Mouse (Mus musculus) midbrain, postnatal 0 days (tissue): ENCODE measurements at regions not wholly inside any gene's neighbourhood (a gene's known extent, or its start where the extent isn't known, plus 50 kb on each side); places are given as distances from the start of the nearest gene placed in this dataset.

Experiments
- ATAC-seq: fragments of 200-750 bp; cut with Nextera tagmentation; 2 replicates; pipeline ENCODE4 v1.8.0; 2017; ENCODE audit warnings: moderate number of reproducible peaks, mild to moderate bottlenecking, moderate TSS enrichment, moderate library complexity; ENCODE audit not compliant: low FRiP score
- DNase-seq: peaks from one replicate; pipeline ENCODE4 v3.0.0-alpha.2; 2015; ENCODE audit warnings: low spot score
- H3K27ac ChIP-seq: fragments of 300-500 bp; sonication (generic); 2 replicates; pipeline ENCODE4 v1.5.1; 2014; ENCODE audit warnings: low read depth, mild to moderate bottlenecking, low read length, mixed read lengths
- H3K27me3 ChIP-seq: fragments of 300-500 bp; sonication (generic); 2 replicates; pipeline ENCODE4 v1.6.1; 2014; ENCODE audit warnings: low read length, control low read depth, mixed read lengths; ENCODE audit not compliant: insufficient read depth
- H3K36me3 ChIP-seq: fragments of 300-500 bp; sonication (generic); 2 replicates; pipeline ENCODE4 v1.6.1; 2014; ENCODE audit warnings: low read length, control low read depth, mixed read lengths; ENCODE audit not compliant: insufficient read depth
- H3K4me1 ChIP-seq: fragments of 300-500 bp; sonication (generic); 2 replicates; pipeline ENCODE4 v1.6.1; 2014; ENCODE audit warnings: mild to moderate bottlenecking, control low read depth, antibody characterized with exemption, low read length, mixed read lengths; ENCODE audit not compliant: insufficient read depth
- H3K4me2 ChIP-seq: fragments of 300-500 bp; sonication (generic); 2 replicates; pipeline ENCODE4 v1.6.1; 2014; ENCODE audit warnings: low read depth, mild to moderate bottlenecking, low read length, mixed read lengths; ENCODE audit not compliant: poor library complexity, severe bottlenecking
- H3K4me3 ChIP-seq: fragments of 300-500 bp; sonication (generic); 2 replicates; pipeline ENCODE4 v1.5.1; 2014; ENCODE audit warnings: low read depth, mild to moderate bottlenecking, low read length, moderate library complexity
- H3K9ac ChIP-seq: fragments of 300-500 bp; sonication (generic); replicated peaks from 2 replicates; pipeline ENCODE4 v1.6.1; 2014; ENCODE audit warnings: mild to moderate bottlenecking, low read length, moderate library complexity, mixed read lengths; ENCODE audit not compliant: poor library complexity, severe bottlenecking
- H3K9me3 ChIP-seq: fragments of 300-500 bp; sonication (generic); 2 replicates; pipeline ENCODE4 v1.6.1; 2016; ENCODE audit warnings: low read length, control low read depth
- CTCF ChIP-seq: IDR thresholded peaks from 2 replicates; pipeline ENCODE4 v1.5.1; 2016; ENCODE audit warnings: antibody characterized with exemption, mild to moderate bottlenecking
- WGBS: fragments of 180-500 bp; shearing (Covaris S2); extraction: QIAGEN DNeasy Blood & Tissue Kit; methylation state at CpG from one replicate; pipeline ENCODE4 v1.1.7; 2014; 5-methylcytosine and 5-hydroxymethylcytosine counted together

GRCm38 (mm10) chr7:145015463-145016085 is 75.8 kb upstream of the Ccnd1 start:
- WGBS, result 21% methylated on average over 22 of the region's 22 CpGs
- H3K4me3 ChIP-seq, result no peak overlapping the region
- no peak overlapping the region for H3K9ac ChIP-seq
- 0 out of 2 replicates have a peak, but pooled peaks have one; percentile 9 for TF ChIP-seq CTCF
- H3K4me1 ChIP-seq, result peaks cover 2% of the 10 kb centered on the region; the same call in 1 of the 2 replicates
- no peak overlapping the region for H3K4me2 ChIP-seq
- H3K36me3 ChIP-seq, result no peaks in the 10 kb centered on the region
- DNase-seq (no peak), ATAC-seq (no peak)
- no peaks in the 10 kb centered on the region for H3K27me3 ChIP-seq
- no peaks in the 10 kb centered on the region for H3K9me3 ChIP-seq
- no peak overlapping the region for H3K27ac ChIP-seq

DNA sequence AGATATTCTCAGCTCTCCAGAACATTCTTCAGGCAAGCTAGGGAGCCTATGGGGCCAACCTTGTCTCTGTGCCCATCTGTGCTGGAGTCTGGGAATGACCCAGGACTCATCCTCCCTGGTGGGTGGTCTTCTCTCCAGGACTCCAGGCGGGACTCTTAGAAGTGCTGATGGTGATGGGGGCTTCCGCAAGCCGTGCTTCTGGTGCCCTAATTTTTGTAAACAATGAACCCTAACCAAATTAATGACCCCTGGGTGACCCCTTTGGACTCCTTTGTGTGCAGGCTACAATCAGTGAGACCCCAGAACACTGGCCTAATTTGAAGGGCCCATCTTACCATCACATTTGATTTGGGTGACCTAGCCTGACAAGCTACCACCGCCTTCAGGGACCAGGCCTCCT is 71.0 kb upstream of the Ccnd1 start:
- Histone ChIP-seq H3K27me3 (no peaks in the 10 kb centered on the region), H3K4me2 (no peak overlapping the region), H3K9me3 (no peaks in the 10 kb centered on the region), H3K27ac (no peak overlapping the region), H3K36me3 (no peaks in the 10 kb centered on the region), H3K4me1 (peaks cover under 1% of the 10 kb centered on the region; the same call in 1 of the 2 replicates), H3K9ac (no peak overlapping the region), H3K4me3 (no peak overlapping the region)
- DNase-seq (no peak), ATAC-seq (no peak)
- WGBS, result 75% methylated on average over 4 of the region's 4 CpGs
- no peak for TF ChIP-seq CTCF

DNA sequence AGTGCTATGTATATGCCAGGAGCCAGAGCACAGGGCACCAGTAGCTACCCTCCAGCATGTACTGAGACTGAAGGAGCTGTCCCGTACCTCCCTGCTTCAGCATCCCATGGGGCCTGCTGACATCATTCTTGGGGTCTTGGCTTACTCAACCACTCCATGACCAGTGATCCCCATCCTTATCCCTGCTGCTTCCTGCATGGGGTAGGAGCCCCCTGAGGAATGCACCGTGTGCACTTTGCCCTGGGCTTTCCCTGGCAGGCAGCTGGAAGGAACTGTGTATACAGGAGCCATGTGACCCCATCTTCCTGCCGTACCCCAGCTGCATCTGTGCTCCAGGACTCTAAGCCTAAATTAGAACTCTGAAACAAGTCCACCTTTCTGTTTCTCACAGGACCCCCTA is 70.3 kb upstream of the Ccnd1 start:
- 73% methylated on average over 3 of the region's 3 CpGs for WGBS
- Histone ChIP-seq H3K27ac (no peak overlapping the region), H3K9ac (no peak overlapping the region), H3K4me3 (no peak overlapping the region), H3K9me3 (no peaks in the 10 kb centered on the region), H3K36me3 (no peaks in the 10 kb centered on the region), H3K27me3 (no peaks in the 10 kb centered on the region), H3K4me2 (no peak overlapping the region), H3K4me1 (no peaks in the 10 kb centered on the region)
- TF ChIP-seq CTCF, result no peak
- no peak for ATAC-seq
- no peak for DNase-seq

GRCm38 (mm10) chr7:145008662-145009333 is 69.1 kb upstream of the Ccnd1 start:
- TF ChIP-seq CTCF, result no peak
- no peak for ATAC-seq
- 83% methylated on average over 7 of the region's 7 CpGs for WGBS

DNA sequence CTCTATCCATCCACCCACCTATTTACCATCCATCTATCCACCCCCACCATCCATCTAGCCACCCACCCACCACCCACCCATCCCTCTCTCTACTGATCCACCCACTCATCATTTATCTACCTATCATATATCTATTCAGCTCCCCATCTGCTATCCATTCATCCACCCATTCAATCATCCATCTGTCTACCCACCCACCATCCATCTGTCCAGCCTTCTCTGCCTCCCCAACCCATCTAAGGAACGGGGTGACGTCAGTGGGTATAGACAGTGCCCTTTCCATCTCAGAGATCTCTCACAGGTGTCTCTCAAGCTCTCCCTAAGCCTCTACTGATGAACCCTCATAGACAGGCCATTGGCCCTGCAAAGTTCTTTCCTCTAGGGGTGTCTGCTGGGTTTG is 67.5 kb upstream of the Ccnd1 start:
- no peak overlapping the region for H3K9ac ChIP-seq
- H3K4me1 ChIP-seq, result no peaks in the 10 kb centered on the region
- no peaks in the 10 kb centered on the region for H3K36me3 ChIP-seq
- no peak overlapping the region for H3K4me2 ChIP-seq
- DNase-seq (no peak), ATAC-seq (no peak)
- no peak for TF ChIP-seq CTCF
- H3K9me3 ChIP-seq, result no peaks in the 10 kb centered on the region
- H3K27me3 ChIP-seq, result no peaks in the 10 kb centered on the region
- 87% methylated on average over 2 of the region's 2 CpGs for WGBS
- no peak overlapping the region for H3K27ac ChIP-seq
- no peak overlapping the region for H3K4me3 ChIP-seq

More at GRCm38 (mm10) chr7:145008662-145009333, 69.1 kb upstream of the Ccnd1 start:
- H3K4me1 ChIP-seq, result no peaks in the 10 kb centered on the region
- no peak overlapping the region for H3K4me2 ChIP-seq
- no peak for DNase-seq
- no peaks in the 10 kb centered on the region for H3K27me3 ChIP-seq
- no peak overlapping the region for H3K27ac ChIP-seq
- no peak overlapping the region for H3K9ac ChIP-seq
- no peak overlapping the region for H3K4me3 ChIP-seq
- H3K9me3 ChIP-seq, result no peaks in the 10 kb centered on the region
- no peaks in the 10 kb centered on the region for H3K36me3 ChIP-seq

- no peak for ATAC-seq
- no peaks in the 10 kb centered on the region for H3K4me1 ChIP-seq
- no peaks in the 10 kb centered on the region for H3K9me3 ChIP-seq
- WGBS, result 76% methylated on average over 4 of the region's 4 CpGs
- no peak overlapping the region for H3K4me2 ChIP-seq
- no peaks in the 10 kb centered on the region for H3K36me3 ChIP-seq
- no peaks in the 10 kb centered on the region for H3K27me3 ChIP-seq
- no peak overlapping the region for H3K27ac ChIP-seq
- no peak for TF ChIP-seq CTCF
- H3K9ac ChIP-seq, result no peak overlapping the region
- no peak for DNase-seq
- H3K4me3 ChIP-seq, result no peak overlapping the region
Measured at GRCm38 (mm10) chr7:145001503-145002084, 61.9 kb upstream of the Ccnd1 start.
